Mouse (Mus musculus): Measurements from ENCODE around the gene Gapdh. TPM values are rescaled to one million over a fixed set of nuclear protein-coding genes. Genes with fewer than 3 reads are reported as not detected.
A peak's percentile ranks its signal among the peaks of the same experiment; 100 is the strongest.

Gapdh gene
- total RNA-seq, 4 experiments from 2014 or later = 4,410 to 5,784 (median 5,238) TPM

DNA sequence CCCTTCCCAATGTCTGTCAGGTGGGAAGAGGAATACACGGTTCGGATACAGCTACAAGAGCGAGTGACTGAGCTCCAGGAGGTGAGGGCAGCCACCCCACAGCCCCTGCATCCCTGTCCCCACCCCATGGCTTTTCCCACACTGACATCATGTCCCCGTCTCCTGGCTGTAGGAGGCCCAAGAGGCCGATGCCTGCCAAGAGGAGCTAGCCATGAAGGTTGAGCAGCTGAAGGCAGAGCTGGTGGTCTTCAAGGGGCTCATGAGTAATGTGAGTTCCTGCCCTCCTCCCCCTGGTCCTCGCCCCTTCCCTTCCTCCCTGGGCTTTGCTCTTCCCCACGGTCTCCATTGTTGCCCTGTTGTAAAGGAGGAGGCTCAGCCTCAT lies 16.7 kb downstream of the Gapdh start:
- no peak for DNase-seq (ENCODE audit: low spot score)

DNA sequence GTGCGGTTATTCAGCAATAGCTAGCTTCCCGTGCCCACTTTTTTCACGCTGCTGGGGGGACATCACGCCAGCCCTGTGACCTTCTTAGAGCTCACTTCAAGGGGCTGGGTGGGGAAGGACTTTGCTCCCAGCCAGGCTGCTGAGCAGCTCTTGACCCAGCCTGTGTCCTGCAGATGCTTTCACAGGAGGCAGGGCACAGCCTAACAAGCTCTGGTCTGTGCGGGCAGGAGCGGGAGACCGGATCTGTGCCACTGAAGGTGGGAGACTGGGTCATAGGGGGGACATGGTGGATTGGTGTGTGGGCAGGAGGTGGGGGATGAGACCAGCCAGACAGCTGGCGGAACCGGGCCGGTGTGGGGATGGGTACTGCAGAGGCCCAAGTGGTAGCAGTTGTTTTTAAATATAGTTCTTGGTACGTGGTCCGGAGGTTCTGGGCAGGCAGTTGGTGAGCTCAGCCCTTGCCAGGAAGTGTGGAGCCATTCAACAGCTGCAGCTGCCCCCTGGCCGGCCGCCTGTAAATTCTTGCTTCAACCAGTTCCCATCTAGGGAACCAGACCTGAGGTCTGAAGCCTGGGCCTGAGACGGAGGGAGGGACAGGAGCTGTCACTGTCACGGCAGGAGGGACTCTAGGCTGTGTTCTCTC lies 17.2 kb downstream of the Gapdh start:
- DNase-seq (ENCODE audit: low spot score) = no peak

DNA sequence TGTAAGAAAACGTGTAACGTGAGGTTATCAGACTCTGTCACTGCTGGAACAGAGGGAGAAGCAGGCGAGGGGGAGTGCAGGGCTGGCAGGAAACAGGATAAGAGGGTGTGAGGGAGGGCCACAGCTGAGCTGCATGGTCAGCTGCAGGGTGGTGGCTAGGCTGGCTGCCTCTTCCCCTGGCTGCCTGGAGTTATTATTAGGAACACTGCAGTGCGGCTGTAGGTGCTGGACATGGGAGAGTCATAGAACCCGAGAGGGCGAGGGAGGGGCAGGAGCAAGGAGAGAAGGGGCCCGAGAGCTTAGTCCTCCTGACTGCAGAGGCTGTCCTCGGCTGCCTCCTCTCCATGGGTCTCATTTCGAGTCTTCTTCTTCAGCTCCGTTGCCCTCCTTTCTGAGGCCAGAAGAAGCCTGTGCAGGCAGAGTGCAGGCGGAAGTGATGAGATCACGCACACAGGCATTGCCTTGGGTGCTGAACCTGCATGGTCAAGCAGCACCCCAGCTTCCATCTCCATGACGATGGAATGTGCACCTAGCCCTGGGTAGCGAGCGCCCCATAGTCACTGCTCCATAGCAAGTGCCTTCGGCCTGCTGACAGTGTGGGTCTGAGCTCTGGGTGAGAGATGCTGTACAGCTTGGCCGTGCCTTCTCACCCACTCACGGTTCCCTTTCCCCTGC lies 17.9 kb downstream of the Gapdh start:
- DNase-seq (ENCODE audit: low spot score) = peak; percentile 73

- no peak for DNase-seq (ENCODE audit: low spot score)
Measured at GRCm38 (mm10) chr6:125147329-125147728, 18.9 kb downstream of the Gapdh start.

DNA sequence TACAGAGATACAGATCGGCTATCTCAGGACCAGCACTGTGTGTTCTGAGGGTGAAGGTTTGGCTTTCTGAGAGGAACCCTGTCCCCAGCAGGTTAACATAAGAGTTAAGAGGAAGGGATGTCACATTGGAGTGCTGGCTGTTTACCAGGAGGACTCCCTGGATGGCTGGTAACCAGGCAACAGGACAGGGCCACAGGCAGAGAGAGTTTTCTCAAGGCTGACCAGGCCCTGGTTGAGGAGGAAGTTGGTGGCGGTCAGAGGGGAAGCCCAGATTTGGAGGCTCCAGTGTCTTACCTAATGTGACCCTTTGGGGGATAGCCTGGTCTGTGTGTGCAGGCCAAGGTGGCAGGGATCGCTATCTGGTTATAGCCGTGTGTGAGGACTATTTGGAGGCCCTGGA lies 19.5 kb downstream of the Gapdh start:
- peak; percentile 64 for DNase-seq (ENCODE audit: low spot score)

- no peak for DNase-seq (ENCODE audit: low spot score)
Measured at GRCm38 (mm10) chr6:125146148-125146547, 20.1 kb downstream of the Gapdh start.

- DNase-seq (ENCODE audit: low spot score) = no peak
Measured at GRCm38 (mm10) chr6:125145479-125145951, 20.8 kb downstream of the Gapdh start.

GRCm38 (mm10) chr6:125145001-125145400 lies 21.3 kb downstream of the Gapdh start, which contains the start of gene Iffo1:
Gene Iffo1 (plus strand): TSS chr6:125145241.
- DNase-seq (ENCODE audit: low spot score) = peak; percentile 92

GRCm38 (mm10) chr6:125143904-125144303 lies 22.4 kb downstream of the Gapdh start:
- DNase-seq (ENCODE audit: low spot score) = no peak

GRCm38 (mm10) chr6:125143128-125143527 lies 23.1 kb downstream of the Gapdh start:
- no peak for DNase-seq (ENCODE audit: low spot score)

GRCm38 (mm10) chr6:125142436-125142835 lies 23.8 kb downstream of the Gapdh start:
- DNase-seq (ENCODE audit: low spot score) = no peak

- DNase-seq (ENCODE audit: low spot score) = no peak
Measured at GRCm38 (mm10) chr6:125139747-125140146, 26.5 kb downstream of the Gapdh start.

DNA sequence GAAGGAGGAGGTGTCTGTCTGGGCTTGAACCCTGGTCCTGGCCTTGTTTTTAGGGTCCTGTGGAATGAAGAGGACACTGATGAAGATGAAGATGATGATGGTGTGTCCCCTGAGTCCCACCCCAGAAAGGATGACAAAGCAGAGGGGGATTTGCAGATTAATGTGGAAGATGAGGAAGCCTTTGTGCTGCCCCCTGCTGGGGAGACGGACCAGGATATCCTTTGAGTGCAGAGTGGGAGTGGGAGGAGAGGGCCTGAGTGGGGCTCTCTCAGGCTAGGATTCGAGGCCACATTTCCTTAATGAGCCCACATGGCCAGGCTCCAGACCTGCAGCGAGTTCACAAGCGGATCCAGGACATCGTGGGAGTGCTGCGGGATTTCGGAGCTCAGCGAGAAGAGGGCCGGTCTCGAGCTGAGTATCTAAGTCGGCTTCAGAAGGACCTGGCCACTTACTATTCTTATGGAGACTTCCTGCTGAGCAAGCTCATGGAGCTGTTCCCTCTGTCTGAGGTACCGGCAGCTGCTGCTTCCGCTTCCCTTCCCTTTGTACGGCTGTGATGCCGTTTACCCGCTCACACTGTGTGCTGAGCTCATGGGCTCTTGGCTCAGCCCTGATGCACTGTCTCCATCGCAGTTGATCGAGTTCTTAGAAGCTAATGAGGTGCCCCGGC lies 29.1 kb downstream of the Gapdh start:
- peak; percentile 31 for DNase-seq (ENCODE audit: low spot score)

DNA sequence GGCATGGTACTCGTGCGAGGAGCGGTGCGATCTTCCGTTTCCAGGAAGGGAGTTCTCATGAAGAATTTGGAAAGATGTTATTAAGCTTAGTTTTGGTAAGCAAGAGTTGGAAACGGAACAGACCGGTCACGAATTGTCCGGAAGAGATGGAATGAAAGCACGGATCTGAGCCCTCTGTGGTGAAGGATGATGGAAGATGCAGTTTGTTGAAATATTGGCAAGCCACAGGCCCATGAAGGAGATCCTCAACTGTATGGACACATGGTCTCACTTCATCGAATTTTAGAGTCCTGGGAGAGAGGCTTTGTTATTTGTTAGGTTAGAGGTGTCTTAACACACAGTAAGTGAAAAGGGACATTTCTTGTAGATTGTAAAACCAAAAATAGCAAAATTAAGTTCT lies 33.8 kb downstream of the Gapdh start:
- DNase-seq (ENCODE audit: low spot score) = no peak

DNA sequence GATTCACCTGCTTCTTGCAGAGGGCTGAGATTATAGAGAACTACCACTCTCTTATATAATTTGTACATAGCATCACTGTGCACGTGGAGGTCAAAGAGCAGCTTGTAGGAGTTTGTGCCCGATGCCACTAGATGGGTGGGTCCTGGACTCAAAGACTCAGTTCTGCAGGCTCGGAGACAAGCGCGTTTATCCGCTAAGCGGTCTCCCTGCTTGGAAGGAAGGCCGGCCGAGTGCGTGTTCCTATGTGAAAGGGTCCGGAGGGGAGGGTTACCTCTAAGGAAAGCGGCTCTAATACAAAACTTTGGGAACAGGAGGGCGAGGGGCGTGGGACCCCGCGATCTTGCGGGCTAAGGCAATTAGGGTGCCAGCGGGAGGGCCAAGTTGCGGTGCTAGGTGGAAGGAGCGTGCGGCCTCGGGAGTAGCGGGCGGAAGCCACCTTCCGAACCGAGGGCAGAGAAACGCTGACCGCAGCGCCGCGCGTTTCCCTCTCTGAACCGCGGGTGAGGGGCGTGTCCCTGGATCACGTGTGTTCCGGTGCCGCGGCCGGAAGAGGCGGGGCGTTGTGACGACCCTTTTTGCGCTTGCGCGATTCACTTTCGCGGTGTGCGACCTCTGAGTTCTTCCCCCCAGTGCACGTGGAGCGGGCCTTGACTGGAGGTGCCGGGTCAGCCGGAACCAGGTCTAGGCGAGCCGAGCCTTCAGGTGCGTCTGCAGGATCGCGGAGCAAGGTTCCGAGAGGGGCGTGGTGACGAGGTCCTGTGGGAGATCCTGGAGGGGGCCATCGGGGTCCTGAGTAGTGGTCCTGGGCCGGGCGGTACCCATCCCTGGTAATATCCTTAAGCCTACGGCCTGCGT lies 34.7 kb downstream of the Gapdh start, which contains the start of gene Nop2:
Gene Nop2 (plus strand): TSS at position 608 of the 855 bp plus-strand sequence.
- DNase-seq (ENCODE audit: low spot score) = peak; percentile 85

GRCm38 (mm10) chr6:125129710-125130402 lies 36.4 kb downstream of the Gapdh start:
- DNase-seq (ENCODE audit: low spot score) = no peak

GRCm38 (mm10) chr6:125128724-125129123 lies 37.5 kb downstream of the Gapdh start:
- DNase-seq (ENCODE audit: low spot score) = no peak

- DNase-seq (ENCODE audit: low spot score) = no peak
Measured at GRCm38 (mm10) chr6:125119387-125119786, 46.9 kb downstream of the Gapdh start.

- DNase-seq (ENCODE audit: low spot score) = no peak
Measured at GRCm38 (mm10) chr6:125112553-125112952, 53.7 kb downstream of the Gapdh start.

Data from heart, adult 8-10 months (tissue).